Mouse (Mus musculus) megakaryocyte, embryonic 14.5 days (primary cell): ENCODE results near the gene Aoah.

Experiments used
- FLI1 ChIP-seq: IDR thresholded peaks from 2 replicates; pipeline ENCODE4 v1.6.1; 2012; ENCODE audit warnings: low read length, inconsistent platforms, mixed read lengths
- GATA1 ChIP-seq: IDR thresholded peaks from 3 replicates; pipeline ENCODE4 v1.6.1; 2012; ENCODE audit warnings: mixed read lengths, low read length, inconsistent platforms, borderline replicate concordance

- no peak for TF ChIP-seq GATA1
- no peak for TF ChIP-seq FLI1
Measured at GRCm38 (mm10) chr13:21082686-21083085, 288.8 kb downstream of the Aoah start.
